Mouse (Mus musculus): ENCODE data around the gene Mdn1.

GRCm38 (mm10) chr4:32768046-32768445 is 111.1 kb downstream of the Mdn1 start:
- TF ChIP-seq CTCF (IDR thresholded peaks at IDR 0.05; ENCODE audit: low read depth, low read length) (no peak), TAL1 (conservative IDR thresholded peaks at IDR 0.05; ENCODE audit: low read depth, low read length) (no peak), POLR2AphosphoS5 (IDR thresholded peaks at IDR 0.05; ENCODE audit: insufficient replicate concordance, low read depth, low read length) (no peak), GATA1 (IDR thresholded peaks at IDR 0.05; ENCODE audit: borderline replicate concordance, low read length) (no peak), GATA2 (IDR thresholded peaks at IDR 0.05; ENCODE audit: borderline replicate concordance, low read depth, low read length) (no peak)

Measured in G1E (cell line).